Mouse (Mus musculus) heart, adult 2 months (tissue): ENCODE measurements at regions not wholly inside any gene's neighbourhood (a gene's known extent, or its start where the extent isn't known, plus 50 kb on each side); places are given as distances from the start of the nearest gene placed in this dataset.

Experiments used
- DNase-seq, 2 experiments: peaks; one replicate each; pipeline ENCODE4 v3.0.0; 2021
- H3K27ac ChIP-seq: fragments of 200-600 bp; 2 replicates; pipeline ENCODE4 v1.8.1; 2022
- H3K27me3 ChIP-seq: fragments of 200-500 bp; 2 replicates; pipeline ENCODE4 v1.6.1; 2012; ENCODE audit warnings: mild to moderate bottlenecking, low read length, inconsistent platforms, mixed read lengths; ENCODE audit not compliant: control insufficient read depth, insufficient read depth
- H3K36me3 ChIP-seq: fragments of 200-500 bp; 2 replicates; pipeline ENCODE4 v1.6.1; 2012; ENCODE audit warnings: low read length, inconsistent platforms; ENCODE audit not compliant: control insufficient read depth, insufficient read depth
- H3K4me1 ChIP-seq: fragments of 200-500 bp; 2 replicates; pipeline ENCODE4 v1.6.1; 2011; ENCODE audit warnings: low read length; ENCODE audit not compliant: control insufficient read depth, insufficient read depth
- H3K4me3 ChIP-seq: fragments of 200-600 bp; 2 replicates; pipeline ENCODE4 v1.8.1; 2022
- H3K79me2 ChIP-seq: fragments of 200-500 bp; replicated peaks from 2 replicates; pipeline ENCODE4 v1.6.1; 2012; ENCODE audit warnings: mild to moderate bottlenecking, inconsistent platforms, low read length, moderate library complexity, mixed read lengths; ENCODE audit not compliant: control insufficient read depth, insufficient read depth
- H3K9ac ChIP-seq: fragments of 200-500 bp; 2 replicates; pipeline ENCODE4 v1.6.1; 2012; ENCODE audit warnings: low read depth, mild to moderate bottlenecking, control low read depth, inconsistent platforms, low read length, mixed read lengths
- CTCF ChIP-seq: fragments of 200-600 bp; IDR thresholded peaks from 2 replicates; pipeline ENCODE4 v1.8.1; 2022; ENCODE audit warnings: antibody characterized with exemption, mild to moderate bottlenecking, moderate library complexity
- EP300 ChIP-seq: fragments of 200-500 bp; IDR thresholded peaks from 2 replicates; pipeline ENCODE4 v1.6.1; 2011; ENCODE audit warnings: low read depth, low read length, control low read depth; ENCODE audit not compliant: insufficient read depth
- POLR2A ChIP-seq: fragments of 200-500 bp; IDR thresholded peaks from 2 replicates; pipeline ENCODE4 v1.6.1; 2011; ENCODE audit warnings: mild to moderate bottlenecking, low read depth, low read length, control low read depth; ENCODE audit not compliant: insufficient read depth
- WGBS: fragments of 180-500 bp; shearing (Covaris S2); methylation state at CpG from one replicate; pipeline ENCODE4 v1.1.7; 2018; 5-methylcytosine and 5-hydroxymethylcytosine counted together
- intact Hi-C: fragments of 180-260 bp; cut with DNase I; formaldehyde crosslinking; loops from one replicate; pipeline ENCODE4 v1.15.1; 2025

GRCm38 (mm10) chr6:25917852-25918465 lies 108.9 kb upstream of the Pot1a start:
- H3K4me3 ChIP-seq: no peak overlapping the region
- H3K79me2 ChIP-seq: no peaks in the 10 kb centered on the region
- DNase-seq: no peak
- H3K9ac ChIP-seq: no peak overlapping the region
- no peaks in the 10 kb centered on the region for H3K36me3 ChIP-seq
- intact Hi-C loops: no loop called here
- TF ChIP-seq EP300 (no peak), POLR2A (no peak), CTCF (no peak)
- WGBS: 65% methylated on average over 5 of the region's 5 CpGs
- H3K27ac ChIP-seq: no peak overlapping the region
- no peaks in the 10 kb centered on the region for H3K4me1 ChIP-seq
- no peaks in the 10 kb centered on the region for H3K27me3 ChIP-seq

- DNase-seq: no peak
- Histone ChIP-seq H3K9ac (no peak overlapping the region), H3K4me3 (no peak overlapping the region), H3K27ac (no peak overlapping the region), H3K27me3 (no peaks in the 10 kb centered on the region), H3K36me3 (no peaks in the 10 kb centered on the region), H3K4me1 (no peaks in the 10 kb centered on the region), H3K79me2 (no peaks in the 10 kb centered on the region)
- TF ChIP-seq CTCF (no peak), POLR2A (no peak), EP300 (no peak)
- intact Hi-C loops: no loop called here
- WGBS: 81% methylated on average over 2 of the region's 2 CpGs
Observed at GRCm38 (mm10) chr6:25914122-25914521, 105.1 kb upstream of the Pot1a start.

GRCm38 (mm10) chr6:25899944-25900343 lies 90.9 kb upstream of the Pot1a start:
- no peak overlapping the region for H3K27ac ChIP-seq

GRCm38 (mm10) chr6:25894454-25895250 lies 85.6 kb upstream of the Pot1a start:
- H3K27ac ChIP-seq: no peak overlapping the region
- no peak for DNase-seq
- intact Hi-C loops: no loop called here
- H3K4me1 ChIP-seq: no peaks in the 10 kb centered on the region
- H3K27me3 ChIP-seq: no peaks in the 10 kb centered on the region
- no peak overlapping the region for H3K4me3 ChIP-seq
- H3K36me3 ChIP-seq: no peaks in the 10 kb centered on the region
- no peaks in the 10 kb centered on the region for H3K79me2 ChIP-seq
- H3K9ac ChIP-seq: no peak overlapping the region
- TF ChIP-seq EP300 (no peak), CTCF (no peak), POLR2A (no peak)
- WGBS: 52% methylated on average over 5 of the region's 5 CpGs

More at GRCm38 (mm10) chr6:25899944-25900343, 90.9 kb upstream of the Pot1a start:
- no peak for DNase-seq
- Histone ChIP-seq H3K4me1 (no peaks in the 10 kb centered on the region), H3K9ac (no peak overlapping the region), H3K36me3 (no peaks in the 10 kb centered on the region), H3K27me3 (no peaks in the 10 kb centered on the region), H3K79me2 (no peaks in the 10 kb centered on the region), H3K4me3 (no peak overlapping the region)
- TF ChIP-seq CTCF (peak; percentile 11; the same call in 1 of the 2 replicates), EP300 (no peak)
- intact Hi-C loops: no loop called here

- TF ChIP-seq CTCF (no peak), EP300 (no peak), POLR2A (no peak)
- no peaks in the 10 kb centered on the region for H3K27me3 ChIP-seq
- WGBS: 91% methylated on average over 3 of the region's 3 CpGs
- no peak for DNase-seq
- no peaks in the 10 kb centered on the region for H3K79me2 ChIP-seq
- intact Hi-C loops: no loop called here
- H3K36me3 ChIP-seq: no peaks in the 10 kb centered on the region
- no peak overlapping the region for H3K27ac ChIP-seq
- H3K9ac ChIP-seq: no peak overlapping the region
- H3K4me1 ChIP-seq: no peaks in the 10 kb centered on the region
- no peak overlapping the region for H3K4me3 ChIP-seq
Observed at GRCm38 (mm10) chr6:25867922-25868321, 58.9 kb upstream of the Pot1a start.
